In the genomic region with DNA sequence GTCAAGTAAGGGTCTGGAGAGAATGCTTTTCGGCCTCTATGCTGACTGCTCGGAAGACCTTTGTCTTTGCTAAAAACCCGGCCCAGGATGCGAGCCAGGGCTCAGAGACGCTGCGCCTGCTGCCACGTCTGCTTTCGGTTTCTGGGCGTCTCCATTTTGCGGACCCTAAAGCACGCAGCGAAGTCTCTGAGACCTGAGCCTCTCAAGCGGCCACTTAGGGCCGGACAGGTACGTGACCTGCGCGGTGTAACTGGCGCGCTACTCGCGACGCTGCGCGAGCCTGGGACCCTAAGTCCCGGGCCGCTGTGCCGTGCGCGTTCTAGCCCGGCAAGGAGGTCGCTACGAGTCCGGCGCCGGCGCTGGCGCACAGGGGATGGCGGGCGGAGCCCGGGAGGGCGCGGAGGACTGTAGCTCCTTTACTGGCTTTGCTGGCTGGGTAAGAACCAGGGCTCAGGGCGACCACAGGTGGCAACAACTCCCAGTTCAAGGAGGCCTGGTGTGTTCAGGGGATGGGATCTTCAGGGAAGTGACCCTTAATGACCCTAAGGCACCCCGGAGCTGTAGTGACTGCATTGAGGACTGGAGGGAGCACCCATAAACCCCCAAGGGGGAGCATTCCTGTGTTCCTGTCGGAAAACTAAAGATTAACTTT, we compare ENCODE assay signal across 8 mouse cellular contexts. TPM values are rescaled to one million over a fixed set of nuclear protein-coding genes. Genes with fewer than 3 reads are reported as not detected.
DNase-seq lines count a peak whose midpoint lies in the region; ATAC-seq and TF ChIP-seq lines count a peak whose summit lies in the region.

A gene (plus strand): TSS at position 144 of the 652 bp plus-strand sequence.

- peak within 1 kb of the TSS; percentile 78 for H3K4me3 ChIP-seq in heart, embryonic 13.5 days
- H3K4me3 ChIP-seq in kidney, postnatal 0 days (replicated peaks; ENCODE audit: low read depth, low read length) = peak within 1 kb of the TSS; percentile 63
- peak within 1 kb of the TSS; percentile 79 for H3K4me3 ChIP-seq in liver, embryonic 16.5 days (ENCODE audit: low read depth, low read length)
- peak within 1 kb of the TSS; percentile 64 for H3K4me3 ChIP-seq in neural tube, embryonic 12.5 days
- peak within 1 kb of the TSS; percentile 76 for H3K4me3 ChIP-seq in testis, adult 2 months (ENCODE audit: control insufficient read depth, low read depth, low read length)

- peaks cover 24% of the 10 kb centered on the region for H3K36me3 ChIP-seq in heart, embryonic 13.5 days
- H3K36me3 ChIP-seq in kidney, postnatal 0 days (ENCODE audit: insufficient read depth, low read length) = 0 out of 2 replicates have a peak, but pooled peaks cover 4% of the 10 kb centered on the region
- H3K36me3 ChIP-seq in liver, embryonic 16.5 days (ENCODE audit: control insufficient read depth, insufficient read depth) = peaks cover 2% of the 10 kb centered on the region; the same call in 1 of the 2 replicates
- no peaks in the 10 kb centered on the region for H3K36me3 ChIP-seq in neural tube, embryonic 12.5 days
- H3K36me3 ChIP-seq in testis, adult 2 months (ENCODE audit: control insufficient read depth, insufficient read depth, low read length) = no peaks in the 10 kb centered on the region

- H3K4me2 ChIP-seq in heart, embryonic 13.5 days = peak within 1 kb of the TSS; percentile 85
- peak within 1 kb of the TSS; percentile 83 for H3K4me2 ChIP-seq in kidney, postnatal 0 days (ENCODE audit: low read length)
- peak within 1 kb of the TSS; percentile 92 for H3K4me2 ChIP-seq in liver, embryonic 16.5 days (ENCODE audit: low read depth, low read length)
- peak within 1 kb of the TSS; percentile 70 for H3K4me2 ChIP-seq in neural tube, embryonic 12.5 days (replicated peaks)

- H3K27ac ChIP-seq in heart, embryonic 13.5 days (replicated peaks) = peak within 1 kb of the TSS; percentile 99
- peak within 1 kb of the TSS; percentile 100 for H3K27ac ChIP-seq in kidney, postnatal 0 days
- peak within 1 kb of the TSS; percentile 97 for H3K27ac ChIP-seq in liver, embryonic 16.5 days (ENCODE audit: low read length)
- H3K27ac ChIP-seq in neural tube, embryonic 12.5 days = 0 out of 2 replicates have a peak within 1 kb of the TSS, but pooled peaks have one; percentile 26
- H3K27ac ChIP-seq in testis, adult 2 months (ENCODE audit: control insufficient read depth, insufficient read depth, low read depth, low read length) = peak within 1 kb of the TSS; percentile 89

- TF ChIP-seq POLR2A in testis, adult 2 months (IDR thresholded peaks at IDR 0.05; ENCODE audit: control insufficient read depth, low read depth, low read length) = no peak

- ATAC-seq in CD4-positive, CD25-positive, alpha-beta regulatory T cell, adult 4 months = peak; percentile 50
- ATAC-seq in erythroblast, adult 5-6 weeks (replicated peaks; ENCODE audit: low FRiP score, poor library complexity, severe bottlenecking) = peak; percentile 76
- ATAC-seq in heart, embryonic 13.5 days (ENCODE audit: extremely low read depth, insufficient number of reproducible peaks, low FRiP score, low TSS enrichment) = peak; percentile 69
- ATAC-seq in kidney, postnatal 0 days (replicated peaks; ENCODE audit: low FRiP score, low read depth) = peak; percentile 57
- peak; percentile 52 for ATAC-seq in liver, embryonic 16.5 days (ENCODE audit: low read depth)
- peak; percentile 83 for ATAC-seq in neural tube, embryonic 12.5 days (ENCODE audit: low FRiP score, low read depth)

- no peaks in the 10 kb centered on the region for H3K9me3 ChIP-seq in heart, embryonic 13.5 days
- H3K9me3 ChIP-seq in kidney, postnatal 0 days (replicated peaks; ENCODE audit: low read length) = no peaks in the 10 kb centered on the region
- no peaks in the 10 kb centered on the region for H3K9me3 ChIP-seq in liver, embryonic 16.5 days (replicated peaks; ENCODE audit: control insufficient read depth, low read length)
- H3K9me3 ChIP-seq in neural tube, embryonic 12.5 days = no peaks in the 10 kb centered on the region

- DNase-seq in brain, adult 2 months (ENCODE audit: low read depth, low spot score) = peak; percentile 68
- peak; percentile 79 for DNase-seq in kidney, postnatal 0 days (ENCODE audit: low spot score)

- H3K4me1 ChIP-seq in heart, embryonic 13.5 days = peaks cover 36% of the 10 kb centered on the region
- peaks cover 12% of the 10 kb centered on the region; the same call in 1 of the 2 replicates for H3K4me1 ChIP-seq in kidney, postnatal 0 days (replicated peaks; ENCODE audit: insufficient read depth, low read length)
- peaks cover 6% of the 10 kb centered on the region for H3K4me1 ChIP-seq in liver, embryonic 16.5 days (ENCODE audit: control insufficient read depth, low read depth, low read length)
- peaks cover 6% of the 10 kb centered on the region; the same call in 1 of the 2 replicates for H3K4me1 ChIP-seq in neural tube, embryonic 12.5 days
- H3K4me1 ChIP-seq in testis, adult 2 months (ENCODE audit: control insufficient read depth, insufficient read depth, low read length) = peaks cover 6% of the 10 kb centered on the region

- H3K9ac ChIP-seq in heart, embryonic 13.5 days = peak within 1 kb of the TSS; percentile 88
- peak within 1 kb of the TSS; percentile 84 for H3K9ac ChIP-seq in kidney, postnatal 0 days (ENCODE audit: low read depth, low read length)
- H3K9ac ChIP-seq in liver, embryonic 16.5 days (ENCODE audit: low read depth, low read length) = peak within 1 kb of the TSS; percentile 89
- peak within 1 kb of the TSS; percentile 78 for H3K9ac ChIP-seq in neural tube, embryonic 12.5 days

- H3K27me3 ChIP-seq in heart, embryonic 13.5 days (replicated peaks) = no peaks in the 10 kb centered on the region
- no peaks in the 10 kb centered on the region for H3K27me3 ChIP-seq in kidney, postnatal 0 days (ENCODE audit: insufficient read depth, low read length)
- H3K27me3 ChIP-seq in liver, embryonic 16.5 days (ENCODE audit: control insufficient read depth, insufficient read depth, low read depth, low read length) = no peaks in the 10 kb centered on the region
- no peaks in the 10 kb centered on the region for H3K27me3 ChIP-seq in neural tube, embryonic 12.5 days (replicated peaks)
- H3K27me3 ChIP-seq in testis, adult 2 months (ENCODE audit: control insufficient read depth, insufficient read depth, low read length) = no peaks in the 10 kb centered on the region

- 0% methylated on average over 45 of the region's 45 CpGs for WGBS in heart, embryonic 13.5 days
- WGBS in kidney, postnatal 0 days = under 1% methylated on average over 45 of the region's 45 CpGs
- under 1% methylated on average over 45 of the region's 45 CpGs for WGBS in liver, embryonic 16.5 days (ENCODE audit: insufficient replicate concordance)
- WGBS in neural tube, embryonic 12.5 days = under 1% methylated on average over 45 of the region's 45 CpGs

- no peak for TF ChIP-seq CTCF in kidney, postnatal 0 days (IDR thresholded peaks at IDR 0.05; ENCODE audit: low read depth)
- no peak for TF ChIP-seq CTCF in testis, adult 2 months (IDR thresholded peaks at IDR 0.05; ENCODE audit: control insufficient read depth, insufficient read depth, insufficient replicate concordance, low read depth, low read length)

RNA-seq across cellular contexts. Expression of the gene that starts here (rescaled TPM):
- polyA plus RNA-seq in CD4-positive, CD25-positive, alpha-beta regulatory T cell, adult 4 months (2017; shearing (Covaris generic)) = 100 to 1,000 TPM; 158 to 204 TPM
- 10.4 and 14.2 TPM in 2 replicates for total RNA-seq in erythroblast, adult 5-6 weeks (2015; ENCODE audit: low replicate concordance)
- 16.4 and 26.2 TPM in 2 replicates for total RNA-seq in erythroblast, adult 5-6 weeks (2017; ENCODE audit: low replicate concordance)
- polyA plus RNA-seq in heart, embryonic 13.5 days (2015; fragmentation: Nextera tagmentation; extraction: Ambion mirVana) = 29.2 and 40.0 TPM in 2 replicates
- 62.1 and 66.4 TPM in 2 replicates for polyA plus RNA-seq in kidney, postnatal 0 days (2015; fragmentation: Nextera tagmentation; extraction: Ambion mirVana)
- 18.3 and 19.1 TPM in 2 replicates for polyA plus RNA-seq in liver, embryonic 16.5 days (2015; fragmentation: Nextera tagmentation; extraction: Ambion mirVana)
- 21.5 and 22.8 TPM in 2 replicates for polyA plus RNA-seq in neural tube, embryonic 12.5 days (2016; fragmentation: Nextera tagmentation; extraction: Ambion mirVana)
- 7.1 and 8.2 TPM in 2 replicates for polyA plus RNA-seq in testis, adult 2 months (2012; rRNA removed)

Comparison
In these comparisons a context has a peak if more than half of its experiments do, and no peak if none do; other contexts are left out.
1. Peak in every context shown above with its lines: DNase-seq, ATAC-seq, H3K4me3 ChIP-seq and H3K27ac ChIP-seq.
2. H3K27ac ChIP-seq: peak in every context shown above with its lines; median percentile 100 in kidney, postnatal 0 days; 99 in heart, embryonic 13.5 days; 97 in liver, embryonic 16.5 days; 89 in testis, adult 2 months; 26 in neural tube, embryonic 12.5 days.